Mouse (Mus musculus): ENCODE results near the gene Trp53i13.

The Trp53i13 gene

GRCm38 (mm10) chr11:77492311-77492871 is 23.4 kb downstream of the Trp53i13 start:
- peak; percentile 44 to 51 for DNase-seq (ENCODE audit: low spot score in 2 of 2)

- DNase-seq (ENCODE audit: low spot score in 2 of 2), result peak in 1 of 2 experiments; percentile 50
Measured at GRCm38 (mm10) chr11:77491502-77492291, 24.1 kb downstream of the Trp53i13 start.

GRCm38 (mm10) chr11:77491123-77491501 is 24.7 kb downstream of the Trp53i13 start:
- peak; percentile 89 to 98 for DNase-seq (ENCODE audit: low spot score in 2 of 2)

- no peak for DNase-seq (ENCODE audit: low spot score in 2 of 2)
Measured at GRCm38 (mm10) chr11:77490451-77490850, 25.3 kb downstream of the Trp53i13 start.

GRCm38 (mm10) chr11:77489591-77490235 is 26.1 kb downstream of the Trp53i13 start, which contains the start of gene Ankrd13b:
TSS of gene Ankrd13b (minus strand) at chr11:77489678.
- peak; percentile 47 to 55 for DNase-seq (ENCODE audit: low spot score in 2 of 2)

GRCm38 (mm10) chr11:77488771-77489581 is 26.8 kb downstream of the Trp53i13 start:
- no peak for DNase-seq (ENCODE audit: low spot score in 2 of 2)

- no peak for DNase-seq (ENCODE audit: low spot score in 2 of 2)
Measured at GRCm38 (mm10) chr11:77486798-77487197, 29.0 kb downstream of the Trp53i13 start.

- DNase-seq (ENCODE audit: low spot score in 2 of 2), result no peak
Measured at GRCm38 (mm10) chr11:77485229-77485628, 30.6 kb downstream of the Trp53i13 start.

- DNase-seq (ENCODE audit: low spot score in 2 of 2), result peak; percentile 69 to 71
Measured at GRCm38 (mm10) chr11:77483510-77484255, 32.1 kb downstream of the Trp53i13 start.

GRCm38 (mm10) chr11:77483043-77483442 is 32.7 kb downstream of the Trp53i13 start:
- no peak for DNase-seq (ENCODE audit: low spot score in 2 of 2)

- no peak for DNase-seq (ENCODE audit: low spot score in 2 of 2)
Measured at GRCm38 (mm10) chr11:77476895-77477294, 38.9 kb downstream of the Trp53i13 start.

GRCm38 (mm10) chr11:77476216-77476615 is 39.6 kb downstream of the Trp53i13 start:
- no peak for DNase-seq (ENCODE audit: low spot score in 2 of 2)

GRCm38 (mm10) chr11:77472775-77473174 is 43.0 kb downstream of the Trp53i13 start:
- no peak for DNase-seq (ENCODE audit: low spot score in 2 of 2)

GRCm38 (mm10) chr11:77471407-77471806 is 44.4 kb downstream of the Trp53i13 start:
- no peak for DNase-seq (ENCODE audit: low spot score in 2 of 2)

GRCm38 (mm10) chr11:77468397-77468796 is 47.4 kb downstream of the Trp53i13 start:
- DNase-seq (ENCODE audit: low spot score in 2 of 2), result no peak

- DNase-seq (ENCODE audit: low spot score in 2 of 2), result peak; percentile 73 to 92
Measured at GRCm38 (mm10) chr11:77467784-77468183, 48.0 kb downstream of the Trp53i13 start.

GRCm38 (mm10) chr11:77467157-77467556 is 48.6 kb downstream of the Trp53i13 start:
- peak; percentile 81 to 91 for DNase-seq (ENCODE audit: low spot score in 2 of 2)

GRCm38 (mm10) chr11:77466544-77466943 is 49.2 kb downstream of the Trp53i13 start:
- DNase-seq (ENCODE audit: low spot score in 2 of 2), result no peak

- no peak for DNase-seq (ENCODE audit: low spot score in 2 of 2)
Measured at GRCm38 (mm10) chr11:77465111-77465510, 50.7 kb downstream of the Trp53i13 start.

- no peak for DNase-seq (ENCODE audit: low spot score in 2 of 2)
Measured at GRCm38 (mm10) chr11:77464684-77465083, 51.1 kb downstream of the Trp53i13 start.

GRCm38 (mm10) chr11:77463786-77464185 is 52.0 kb downstream of the Trp53i13 start:
- DNase-seq (ENCODE audit: low spot score in 2 of 2), result no peak
